Mouse (Mus musculus): ENCODE measurements at regions not wholly inside any gene's neighbourhood (a gene's known extent, or its start where the extent isn't known, plus 50 kb on each side); places are given as distances from the start of the nearest gene placed in this dataset.

DNA sequence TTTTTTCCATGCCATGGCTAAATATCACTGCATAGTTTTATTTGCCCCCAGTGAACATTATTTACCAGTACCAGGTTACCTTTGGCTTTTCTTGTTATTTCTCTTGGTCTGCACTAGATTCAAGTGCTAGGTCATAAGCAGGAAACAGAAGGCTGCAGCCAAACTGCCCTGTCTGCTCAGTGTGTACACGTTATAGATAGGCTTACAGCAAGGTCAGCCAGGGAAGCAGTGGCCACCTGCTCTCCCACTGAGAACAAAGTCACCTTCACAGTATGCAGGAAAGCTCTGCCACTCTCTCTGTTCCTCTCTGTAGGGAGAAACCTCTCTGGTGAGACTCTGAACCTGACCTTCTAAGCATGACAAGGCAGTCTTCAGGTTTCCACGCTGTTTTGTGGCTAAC, 561.0 kb downstream of the Speer2 start:
- no peak for TF ChIP-seq CTCF (IDR thresholded peaks at IDR 0.05)
- TF ChIP-seq EP300 (IDR thresholded peaks at IDR 0.05; ENCODE audit: insufficient read depth, low read depth, low read length), result 0 out of 2 replicates have a peak, but pooled peaks have one; percentile 30

All from heart, adult 2 months (tissue).